Mouse (Mus musculus): ENCODE data around the gene Trim44.

DNA sequence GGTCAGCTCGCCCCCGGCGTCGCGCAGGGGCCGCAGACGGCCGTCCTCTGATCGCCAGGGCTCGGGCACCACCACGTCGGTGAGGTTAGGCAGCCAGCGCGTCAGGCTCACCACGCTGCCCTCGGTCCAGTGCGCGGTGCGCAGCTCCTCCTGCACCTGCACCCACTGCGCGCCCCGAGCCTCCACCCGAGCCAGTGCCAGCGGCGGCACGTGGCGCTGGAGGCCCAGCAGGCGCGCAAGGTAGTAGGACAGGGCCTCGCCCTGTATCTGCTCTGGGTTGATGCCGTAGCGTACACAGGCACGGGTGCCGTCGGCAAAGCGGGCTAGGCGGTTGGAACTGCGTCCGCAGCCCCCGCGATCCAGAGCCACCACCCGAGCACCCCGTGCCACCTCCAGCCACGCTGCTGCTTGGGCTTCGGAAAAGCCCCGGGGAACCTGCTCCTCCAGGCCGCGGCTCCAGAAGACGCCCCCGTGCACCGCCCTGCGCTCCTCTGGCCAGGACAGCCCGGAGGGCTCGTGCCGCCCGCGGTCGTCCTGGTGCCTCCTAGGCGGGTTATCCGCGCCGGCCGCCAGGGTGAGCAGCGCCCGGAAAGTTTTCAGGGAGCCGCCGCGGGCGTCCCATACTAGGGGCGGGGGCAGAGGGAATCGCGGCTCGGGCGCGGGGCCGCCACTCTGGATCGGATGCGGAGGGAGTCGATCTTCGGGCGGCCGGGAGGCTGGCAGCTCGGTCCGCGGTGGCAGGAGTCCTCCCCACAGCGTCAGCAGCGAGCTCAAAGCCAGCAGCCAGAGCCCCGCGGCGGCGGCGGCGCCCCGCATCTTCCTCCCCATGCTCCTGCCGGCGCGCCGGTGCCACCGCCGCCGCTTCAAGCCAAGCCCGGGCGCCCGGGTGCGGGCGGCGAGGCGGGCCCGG is 43.4 kb upstream of the Trim44 start:
- no peak for TF ChIP-seq CTCF (IDR thresholded peaks at IDR 0.05; ENCODE audit: extremely low read depth, insufficient read depth, low read length)
- TF ChIP-seq POLR2A (IDR thresholded peaks at IDR 0.05; ENCODE audit: extremely low read depth, insufficient read depth, low read length), result no peak
